ENCODE assay signal across 8 mouse cellular contexts in genomic region chr5:74061408-74062047, GRCm38 (mm10). TPM values are rescaled to one million over a fixed set of nuclear protein-coding genes. Genes with fewer than 3 reads are reported as not detected.
DNase-seq lines count a peak whose midpoint lies in the region; ATAC-seq and TF ChIP-seq lines count a peak whose summit lies in the region.

No protein-coding gene starts in this region.

- WGBS in intestine, embryonic 15.5 days = 74% methylated on average over 18 of the region's 18 CpGs
- WGBS in intestine, postnatal 0 days = 65% methylated on average over 18 of the region's 18 CpGs
- WGBS in liver, postnatal 0 days (ENCODE audit: insufficient replicate concordance) = 75% methylated on average over 18 of the region's 18 CpGs
- WGBS in midbrain, embryonic 15.5 days = 77% methylated on average over 18 of the region's 18 CpGs

- no peak overlapping the region for H3K4me3 ChIP-seq in intestine, embryonic 15.5 days (replicated peaks)
- H3K4me3 ChIP-seq in intestine, postnatal 0 days (ENCODE audit: low read depth, low read length) = no peak overlapping the region
- peak overlapping the region; percentile 14 to 16; a peak in 3 of 4 replicates for H3K4me3 ChIP-seq in ES-E14 (ENCODE audit: insufficient read depth in 1 of 2, low read depth in 1 of 2, low read length in 2 of 2, poor library complexity in 1 of 2, severe bottlenecking in 1 of 2)
- H3K4me3 ChIP-seq in liver, postnatal 0 days (ENCODE audit: low read depth, low read length) = peak overlapping the region; percentile 91
- H3K4me3 ChIP-seq in midbrain, embryonic 15.5 days = no peak overlapping the region

- TF ChIP-seq CTCF in intestine, postnatal 0 days (IDR thresholded peaks at IDR 0.05; ENCODE audit: low read depth) = no peak
- no peak for TF ChIP-seq CTCF in liver, postnatal 0 days (IDR thresholded peaks at IDR 0.05; ENCODE audit: low read depth)

- no peaks in the 10 kb centered on the region for H3K36me3 ChIP-seq in intestine, embryonic 15.5 days
- no peaks in the 10 kb centered on the region; the same call in 1 of the 2 replicates for H3K36me3 ChIP-seq in intestine, postnatal 0 days (ENCODE audit: control insufficient read depth, insufficient read depth)
- H3K36me3 ChIP-seq in ES-E14 (ENCODE audit: control insufficient read depth, insufficient read depth, low read length, poor library complexity, severe bottlenecking) = no peaks in the 10 kb centered on the region
- no peaks in the 10 kb centered on the region for H3K36me3 ChIP-seq in liver, postnatal 0 days (replicated peaks; ENCODE audit: insufficient read depth, low read length)
- no peaks in the 10 kb centered on the region for H3K36me3 ChIP-seq in midbrain, embryonic 15.5 days (replicated peaks)

- no peak for DNase-seq in ES-E14 (ENCODE audit: low read depth, low spot score)
- peak; percentile 53 for DNase-seq in cerebellum, adult 8-10 months
- no peak for DNase-seq in liver, postnatal 0 days
- DNase-seq in ovary, adult 18-20 months (ENCODE audit: low spot score) = no peak
- DNase-seq in adrenal gland, postnatal 10 days = no peak

- in situ Hi-C loops in ES-E14 (cut with MboI; ENCODE audit: low sequenced_read_pairs in 2 of 2, unreplicated experiment in 2 of 2) = no loop called here

- 0 out of 2 replicates have a peak overlapping the region, but pooled peaks have one; percentile 9 for H3K4me2 ChIP-seq in intestine, embryonic 15.5 days (replicated peaks)
- H3K4me2 ChIP-seq in intestine, postnatal 0 days (replicated peaks; ENCODE audit: low read depth) = no peak overlapping the region; the same call in 1 of the 2 replicates
- H3K4me2 ChIP-seq in liver, postnatal 0 days (ENCODE audit: low read depth, low read length) = peak overlapping the region; percentile 52
- H3K4me2 ChIP-seq in midbrain, embryonic 15.5 days = no peak overlapping the region

- no peak for ATAC-seq in intestine, embryonic 15.5 days
- ATAC-seq in intestine, postnatal 0 days = no peak
- ATAC-seq in liver, postnatal 0 days = no peak
- no peak for ATAC-seq in midbrain, embryonic 15.5 days (replicated peaks)

- H3K4me1 ChIP-seq in intestine, embryonic 15.5 days (replicated peaks) = peaks cover 23% of the 10 kb centered on the region
- H3K4me1 ChIP-seq in intestine, postnatal 0 days (replicated peaks; ENCODE audit: control insufficient read depth, insufficient read depth, low read length) = peaks cover 10% of the 10 kb centered on the region
- H3K4me1 ChIP-seq in ES-E14 (ENCODE audit: control insufficient read depth in 2 of 2, insufficient read depth in 2 of 2, low read length in 2 of 2, poor library complexity in 1 of 2) = peaks cover 7 to 14% of the 10 kb centered on the region in 2 experiments; a peak in 3 of 4 replicates
- peaks cover 45% of the 10 kb centered on the region for H3K4me1 ChIP-seq in liver, postnatal 0 days (ENCODE audit: insufficient read depth)
- peaks cover 18% of the 10 kb centered on the region for H3K4me1 ChIP-seq in midbrain, embryonic 15.5 days

- H3K9ac ChIP-seq in intestine, embryonic 15.5 days = no peak overlapping the region
- no peak overlapping the region for H3K9ac ChIP-seq in intestine, postnatal 0 days (ENCODE audit: low read depth, low read length)
- H3K9ac ChIP-seq in ES-E14 (ENCODE audit: insufficient read depth, low read depth, low read length, poor library complexity, severe bottlenecking) = peak overlapping the region; percentile 53
- H3K9ac ChIP-seq in liver, postnatal 0 days (replicated peaks) = no peak overlapping the region
- H3K9ac ChIP-seq in midbrain, embryonic 15.5 days = no peak overlapping the region

- TF ChIP-seq EP300 in liver, postnatal 0 days (IDR thresholded peaks at IDR 0.05; ENCODE audit: low read depth) = no peak

- H3K27ac ChIP-seq in intestine, embryonic 15.5 days = 0 out of 2 replicates have a peak overlapping the region, but pooled peaks have one; percentile 6
- no peak overlapping the region for H3K27ac ChIP-seq in intestine, postnatal 0 days (ENCODE audit: low read depth, low read length)
- H3K27ac ChIP-seq in ES-E14 (ENCODE audit: insufficient read depth, low read depth, low read length, poor library complexity, severe bottlenecking) = no peak overlapping the region
- no peak overlapping the region for H3K27ac ChIP-seq in liver, postnatal 0 days (ENCODE audit: low read depth)
- no peak overlapping the region for H3K27ac ChIP-seq in midbrain, embryonic 15.5 days

- H3K9me3 ChIP-seq in intestine, embryonic 15.5 days = no peaks in the 10 kb centered on the region
- H3K9me3 ChIP-seq in intestine, postnatal 0 days (ENCODE audit: control insufficient read depth) = no peaks in the 10 kb centered on the region
- no peaks in the 10 kb centered on the region for H3K9me3 ChIP-seq in ES-E14 (ENCODE audit: control insufficient read depth, insufficient read depth, low read depth, low read length)
- H3K9me3 ChIP-seq in liver, postnatal 0 days (ENCODE audit: low read length) = no peaks in the 10 kb centered on the region
- no peaks in the 10 kb centered on the region for H3K9me3 ChIP-seq in midbrain, embryonic 15.5 days

- no peaks in the 10 kb centered on the region for H3K27me3 ChIP-seq in intestine, embryonic 15.5 days (replicated peaks)
- H3K27me3 ChIP-seq in intestine, postnatal 0 days (replicated peaks; ENCODE audit: control insufficient read depth, insufficient read depth, low read length) = no peaks in the 10 kb centered on the region
- H3K27me3 ChIP-seq in liver, postnatal 0 days (ENCODE audit: insufficient read depth, low read length) = no peaks in the 10 kb centered on the region
- no peaks in the 10 kb centered on the region for H3K27me3 ChIP-seq in midbrain, embryonic 15.5 days (replicated peaks)

TF ChIP-seq in ES-E14, 5 proteins besides CTCF, POLR2A, EP300 and RAD21:
- TF ChIP-seq CHD2 (IDR thresholded peaks at IDR 0.05; ENCODE audit: low read depth, low read length) = no peak
- TF ChIP-seq MAFK (IDR thresholded peaks at IDR 0.05; ENCODE audit: insufficient read depth, low read depth, low read length) = no peak
- no peak for TF ChIP-seq ZC3H11A (IDR thresholded peaks at IDR 0.05; ENCODE audit: borderline replicate concordance, low read depth, low read length)
- TF ChIP-seq HCFC1 (IDR thresholded peaks at IDR 0.05; ENCODE audit: borderline replicate concordance, insufficient read depth, low read length) = no peak
- no peak for TF ChIP-seq ZNF384 (IDR thresholded peaks at IDR 0.05; ENCODE audit: low read depth, low read length)

RNA-seq across cellular contexts. Expression of gene Usp46, which starts 6.7 kb away (rescaled TPM):
- 18.7 and 22.9 TPM in 2 replicates for polyA plus RNA-seq in intestine, embryonic 15.5 days (2015; fragmentation: Nextera tagmentation; extraction: Ambion mirVana)
- 6.3 and 6.6 TPM in 2 replicates for polyA plus RNA-seq in intestine, postnatal 0 days (2015; fragmentation: Nextera tagmentation; extraction: Ambion mirVana)
- total RNA-seq in ES-E14 (2012; rRNA removed) = 10.5 and 13.8 TPM in 2 replicates
- polyA plus RNA-seq in liver, postnatal 0 days (2015; fragmentation: Nextera tagmentation; extraction: Ambion mirVana) = 10.1 and 12.6 TPM in 2 replicates
- total RNA-seq in adrenal gland, postnatal 10 days (2021) = 10 to 100 TPM; 27.8 to 33.2 TPM
- polyA plus RNA-seq in midbrain, embryonic 15.5 days (2015; fragmentation: Nextera tagmentation; extraction: Ambion mirVana) = 30.0 and 32.7 TPM in 2 replicates

Comparison
In these comparisons a context has a peak if more than half of its experiments do, and no peak if none do; other contexts are left out.
1. H3K4me2 ChIP-seq: peak in intestine, embryonic 15.5 days (single experiment) and liver, postnatal 0 days (single experiment); none in intestine, postnatal 0 days (single experiment) and midbrain, embryonic 15.5 days (single experiment).
2. H3K4me3 ChIP-seq: peak in ES-E14 (2 of 2) and liver, postnatal 0 days (single experiment); none in intestine, embryonic 15.5 days (single experiment), intestine, postnatal 0 days (single experiment) and midbrain, embryonic 15.5 days (single experiment).